Mouse (Mus musculus) thymus, postnatal 0 days (tissue): Measurements from ENCODE around the gene Ctsm. TPM values are rescaled to one million over a fixed set of nuclear protein-coding genes. Genes with fewer than 3 reads are reported as not detected.
"Not testable (repeated sequence)": the region's sequence is repeated elsewhere in the genome, so short reads cannot be mapped to it uniquely, and the experiment has no call there.

ENCODE experiments used
- DNase-seq: peaks from one replicate; pipeline ENCODE4 v3.0.0-alpha.2; 2015; ENCODE audit warnings: low spot score
- polyA plus RNA-seq: library from polyadenylated mRNA; unstranded; fragments of >200 nt; fragmentation: Nextera tagmentation; extraction: Ambion mirVana; gene quantifications from 2 replicates; pipeline ENCODE4 v1.2.1, GENCODE M21; 2015

The Ctsm gene
- not detected in 2 replicates for polyA plus RNA-seq

GRCm38 (mm10) chr13:61541631-61542030, at the start of gene Ctsm:
Gene Ctsm, minus strand, starts transcription at chr13:61541839.
- DNase-seq: no peak

- no peak for DNase-seq
These were observed 28.4 kb upstream of the Ctsm start, which contains the start of gene Cts3 for GRCm38 (mm10) chr13:61570027-61570426. Gene Cts3, minus strand, starts transcription at chr13:61570127.

GRCm38 (mm10) chr13:61568074-61568473, 26.4 kb upstream of the Ctsm start, which contains the start of gene Gm49352:
Gene Gm49352, minus strand, starts transcription at chr13:61568174.
- DNase-seq: not testable (repeated sequence)

Other genes starting within 250 kb of the Ctsm start
- gene Cts7, start 183.6 kb downstream of the Ctsm start, polyA plus RNA-seq: not detected in 2 replicates
- not detected in 2 replicates for gene Gm49352, start 26.3 kb upstream of the Ctsm start, polyA plus RNA-seq
- not detected in 2 replicates for gene Cts3, start 28.3 kb upstream of the Ctsm start, polyA plus RNA-seq